Mouse (Mus musculus) kidney, adult 2 months (tissue): ENCODE results near the gene Tns3.

Experiments used
- CTCF ChIP-seq: fragments of 200-500 bp; conservative IDR thresholded peaks from 2 replicates; pipeline ENCODE4 v1.5.1; 2011; ENCODE audit warnings: low read depth, mild to moderate bottlenecking, control low read depth, low read length, moderate library complexity, mixed read lengths; ENCODE audit not compliant: insufficient read depth, insufficient read length
- POLR2A ChIP-seq: fragments of 200-500 bp; IDR thresholded peaks from one replicate; pipeline ENCODE4 v1.6.1; 2011; ENCODE audit warnings: low read depth, low read length, control low read depth

DNA sequence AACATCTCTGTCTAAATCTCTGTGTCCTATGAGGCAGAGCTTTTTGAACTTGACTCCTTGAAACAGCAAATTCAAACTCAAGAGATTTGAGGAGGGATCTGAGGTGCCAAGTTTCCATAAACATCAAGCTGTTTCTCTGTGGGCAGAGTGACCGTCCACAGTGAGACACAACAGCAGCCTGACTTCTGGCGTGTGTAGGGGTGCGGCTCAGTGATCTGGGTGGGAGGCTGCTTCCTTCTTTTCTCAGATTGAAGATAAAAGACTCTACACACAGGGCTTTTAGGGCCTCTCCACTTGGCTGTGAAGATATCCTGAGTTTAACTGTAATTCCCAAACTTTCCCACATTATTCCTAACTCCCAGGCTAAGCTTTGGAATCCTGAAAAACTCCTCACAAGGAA is 37.1 kb upstream of the Tns3 start:
- no peak for TF ChIP-seq POLR2A
- no peak for TF ChIP-seq CTCF
